Mouse (Mus musculus): ENCODE data around the gene Sez6l2.

- TF ChIP-seq POLR2A (IDR thresholded peaks at IDR 0.05; ENCODE audit: borderline replicate concordance, low read depth, low read length) (no peak), CTCF (IDR thresholded peaks at IDR 0.05; ENCODE audit: low read depth, low read length) (peak; percentile 27; the same call in 1 of the 2 replicates)
Observed at GRCm38 (mm10) chr7:126963548-126964286, 13.4 kb downstream of the Sez6l2 start.
